Mouse (Mus musculus) kidney, embryonic 16.5 days (tissue): Measurements from ENCODE around the gene Rhob. TPM values are rescaled to one million over a fixed set of nuclear protein-coding genes. Genes with fewer than 3 reads are reported as not detected.

ENCODE experiments used
- ATAC-seq: fragments of 200-750 bp; cut with Nextera tagmentation; 2 replicates; pipeline ENCODE4 v1.8.0; 2017; ENCODE audit warnings: moderate TSS enrichment; ENCODE audit not compliant: low FRiP score, low TSS enrichment
- H3K27ac ChIP-seq: fragments of 300-500 bp; sonication (generic); 2 replicates; pipeline ENCODE4 v1.5.1; 2014; ENCODE audit warnings: low read length
- H3K27me3 ChIP-seq: fragments of 300-500 bp; sonication (generic); 2 replicates; pipeline ENCODE4 v1.6.1; 2014; ENCODE audit warnings: low read length, control low read depth, mixed read lengths; ENCODE audit not compliant: insufficient read depth
- H3K36me3 ChIP-seq: fragments of 300-500 bp; sonication (generic); 2 replicates; pipeline ENCODE4 v1.6.1; 2014; ENCODE audit warnings: low read length, control low read depth, mixed read lengths; ENCODE audit not compliant: insufficient read depth
- H3K4me1 ChIP-seq: fragments of 300-500 bp; sonication (generic); 2 replicates; pipeline ENCODE4 v1.6.1; 2014; ENCODE audit warnings: low read length, control low read depth, mixed read lengths; ENCODE audit not compliant: insufficient read depth
- H3K4me2 ChIP-seq: fragments of 300-500 bp; sonication (generic); replicated peaks from 2 replicates; pipeline ENCODE4 v1.6.1; 2014; ENCODE audit warnings: low read depth, low read length
- H3K4me3 ChIP-seq: fragments of 300-500 bp; sonication (generic); 2 replicates; pipeline ENCODE4 v1.5.1; 2014; ENCODE audit warnings: mild to moderate bottlenecking, low read length
- H3K9ac ChIP-seq: fragments of 300-500 bp; sonication (generic); replicated peaks from 2 replicates; pipeline ENCODE4 v1.6.1; 2014; ENCODE audit warnings: low read length
- H3K9me3 ChIP-seq: fragments of 300-500 bp; sonication (generic); 2 replicates; pipeline ENCODE4 v1.6.1; 2016; ENCODE audit warnings: low read length, control low read depth
- WGBS: fragments of 180-500 bp; shearing (Covaris S2); extraction: QIAGEN DNeasy Blood & Tissue Kit; methylation state at CpG from one replicate; pipeline ENCODE4 v1.1.7; 2014; 5-methylcytosine and 5-hydroxymethylcytosine counted together
- polyA plus RNA-seq: library from polyadenylated mRNA; unstranded; fragments of >200 nt; fragmentation: Nextera tagmentation; extraction: Ambion mirVana; gene quantifications from 2 replicates; pipeline ENCODE4 v1.2.1, GENCODE M21; 2015

Gene Rhob
- polyA plus RNA-seq, 1 experiment from 2014 or later = 39.8 TPM

- Histone ChIP-seq H3K4me3 (no peak overlapping the region), H3K27ac (no peak overlapping the region), H3K9ac (no peak overlapping the region), H3K36me3 (no peaks in the 10 kb centered on the region), H3K27me3 (no peaks in the 10 kb centered on the region), H3K4me2 (no peak overlapping the region), H3K9me3 (no peaks in the 10 kb centered on the region), H3K4me1 (peaks cover 11% of the 10 kb centered on the region)
- 57% methylated on average over 7 of the region's 7 CpGs for WGBS
- no peak for ATAC-seq
Measured at GRCm38 (mm10) chr12:8451571-8452485, 48.0 kb downstream of the Rhob start.

GRCm38 (mm10) chr12:8450639-8451038, 49.2 kb downstream of the Rhob start:
- no peak overlapping the region for H3K27ac ChIP-seq
- peaks cover 14% of the 10 kb centered on the region for H3K4me1 ChIP-seq
- no peak overlapping the region for H3K9ac ChIP-seq
- H3K4me3 ChIP-seq = no peak overlapping the region
- no peaks in the 10 kb centered on the region for H3K27me3 ChIP-seq
- no peaks in the 10 kb centered on the region for H3K36me3 ChIP-seq
- ATAC-seq = no peak
- no peaks in the 10 kb centered on the region for H3K9me3 ChIP-seq
- H3K4me2 ChIP-seq = no peak overlapping the region
- 74% methylated on average over 6 of the region's 6 CpGs for WGBS

DNA sequence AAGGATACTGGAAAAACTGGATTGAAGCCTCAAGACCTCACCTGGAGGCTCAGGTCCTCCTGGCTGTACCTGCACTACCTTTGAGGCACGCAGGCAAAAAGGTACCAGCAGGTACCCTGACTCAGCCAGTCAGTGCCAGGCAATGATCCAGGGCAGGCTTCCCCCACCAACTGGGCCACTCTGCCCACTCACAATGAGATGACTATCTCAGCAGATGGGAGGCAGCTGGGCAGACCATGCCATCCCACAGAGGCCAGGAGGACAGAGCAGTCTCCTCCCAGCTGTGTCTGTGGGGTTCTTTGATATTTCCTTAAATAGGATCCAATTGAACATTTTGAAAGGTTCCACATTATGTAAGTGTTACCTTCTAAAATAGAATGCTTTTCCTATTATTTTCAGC, 49.8 kb downstream of the Rhob start:
- Histone ChIP-seq H3K9me3 (no peaks in the 10 kb centered on the region), H3K36me3 (no peaks in the 10 kb centered on the region), H3K4me2 (no peak overlapping the region), H3K27me3 (no peaks in the 10 kb centered on the region), H3K27ac (no peak overlapping the region), H3K9ac (no peak overlapping the region), H3K4me1 (peaks cover 14% of the 10 kb centered on the region), H3K4me3 (no peak overlapping the region)
- WGBS = 95% methylated on average over 1 of the region's 1 CpGs
- ATAC-seq = no peak

Other genes with a start within 250 kb of the Rhob start
- gene Gdf7, start 198.1 kb downstream of the Rhob start, polyA plus RNA-seq = 1.0 and 1.1 TPM in 2 replicates
- 20.0 and 20.8 TPM in 2 replicates for gene Hs1bp3, start 186.6 kb downstream of the Rhob start, polyA plus RNA-seq
- not detected in 2 replicates for gene Slc7a15, start 99.1 kb upstream of the Rhob start, polyA plus RNA-seq
- gene Pum2, start 174.1 kb upstream of the Rhob start, polyA plus RNA-seq = 48.0 and 49.5 TPM in 2 replicates